Mouse (Mus musculus) heart, embryonic 12.5 days (tissue): ENCODE measurements around the gene Slc24a3. TPM values are rescaled to one million over a fixed set of nuclear protein-coding genes. Genes with fewer than 3 reads are reported as not detected.

Experiments used
- ATAC-seq: fragments of 200-750 bp; cut with Nextera tagmentation; 2 replicates; pipeline ENCODE4 v1.8.0; 2017; ENCODE audit warnings: moderate TSS enrichment, moderate library complexity; ENCODE audit not compliant: insufficient number of reproducible peaks, low FRiP score
- H3K27ac ChIP-seq: fragments of 300-500 bp; sonication (generic); 2 replicates; pipeline ENCODE4 v1.5.1; 2016; ENCODE audit warnings: mild to moderate bottlenecking, moderate library complexity; ENCODE audit not compliant: poor library complexity, severe bottlenecking
- H3K27me3 ChIP-seq: fragments of 300-500 bp; sonication (generic); replicated peaks from 2 replicates; pipeline ENCODE4 v1.6.1; 2016; ENCODE audit warnings: mild to moderate bottlenecking, moderate library complexity
- H3K36me3 ChIP-seq: fragments of 300-500 bp; sonication (generic); 2 replicates; pipeline ENCODE4 v1.6.1; 2016; ENCODE audit warnings: mild to moderate bottlenecking, moderate library complexity
- H3K4me1 ChIP-seq: fragments of 300-500 bp; sonication (generic); replicated peaks from 2 replicates; pipeline ENCODE4 v1.6.1; 2016; ENCODE audit warnings: mild to moderate bottlenecking
- H3K4me2 ChIP-seq: fragments of 300-500 bp; sonication (generic); 2 replicates; pipeline ENCODE4 v1.6.1; 2016; ENCODE audit warnings: mild to moderate bottlenecking, moderate library complexity
- H3K4me3 ChIP-seq: fragments of 300-500 bp; sonication (generic); 2 replicates; pipeline ENCODE4 v1.5.1; 2016; ENCODE audit warnings: mild to moderate bottlenecking
- H3K9ac ChIP-seq: fragments of 300-500 bp; sonication (generic); 2 replicates; pipeline ENCODE4 v1.6.1; 2016; ENCODE audit warnings: mild to moderate bottlenecking, moderate library complexity
- H3K9me3 ChIP-seq: fragments of 300-500 bp; sonication (generic); replicated peaks from 2 replicates; pipeline ENCODE4 v1.6.1; 2016; ENCODE audit warnings: mild to moderate bottlenecking, moderate library complexity
- WGBS: fragments of 180-500 bp; shearing (Covaris S2); methylation state at CpG from one replicate; pipeline ENCODE4 v1.1.7; 2016; 5-methylcytosine and 5-hydroxymethylcytosine counted together
- polyA plus RNA-seq: library from polyadenylated mRNA; unstranded; fragments of >200 nt; fragmentation: Nextera tagmentation; extraction: Ambion mirVana; gene quantifications from 2 replicates; pipeline ENCODE4 v1.2.1, GENCODE M21; 2016

Slc24a3 gene
- polyA plus RNA-seq, 1 experiment from 2014 or later = 2.9 TPM

- no peak overlapping the region for H3K27ac ChIP-seq
- no peak for ATAC-seq
- H3K9me3 ChIP-seq = no peaks in the 10 kb centered on the region
- H3K4me3 ChIP-seq = no peak overlapping the region
- H3K4me2 ChIP-seq = no peak overlapping the region
- no peaks in the 10 kb centered on the region for H3K4me1 ChIP-seq
- no peaks in the 10 kb centered on the region for H3K36me3 ChIP-seq
- no peak overlapping the region for H3K9ac ChIP-seq
- H3K27me3 ChIP-seq = no peaks in the 10 kb centered on the region
- WGBS = 77% methylated on average over 2 of the region's 2 CpGs
These were observed 388.2 kb downstream of the Slc24a3 start for GRCm38 (mm10) chr2:145555713-145556112.

GRCm38 (mm10) chr2:145557361-145557931 lies 389.9 kb downstream of the Slc24a3 start:
- Histone ChIP-seq H3K27ac (no peak overlapping the region), H3K4me2 (no peak overlapping the region), H3K4me1 (no peaks in the 10 kb centered on the region), H3K27me3 (no peaks in the 10 kb centered on the region), H3K9ac (no peak overlapping the region), H3K4me3 (no peak overlapping the region), H3K36me3 (no peaks in the 10 kb centered on the region), H3K9me3 (no peaks in the 10 kb centered on the region)
- ATAC-seq = no peak
- WGBS = 24% methylated on average over 1 of the region's 1 CpGs

GRCm38 (mm10) chr2:145562493-145562892 lies 394.9 kb downstream of the Slc24a3 start:
- Histone ChIP-seq H3K4me3 (no peak overlapping the region), H3K4me2 (no peak overlapping the region), H3K27ac (no peak overlapping the region), H3K36me3 (no peaks in the 10 kb centered on the region), H3K4me1 (no peaks in the 10 kb centered on the region), H3K9ac (no peak overlapping the region), H3K27me3 (no peaks in the 10 kb centered on the region), H3K9me3 (no peaks in the 10 kb centered on the region)
- no peak for ATAC-seq

- Histone ChIP-seq H3K4me3 (no peak overlapping the region), H3K27me3 (no peaks in the 10 kb centered on the region), H3K27ac (no peak overlapping the region), H3K4me2 (no peak overlapping the region), H3K4me1 (no peaks in the 10 kb centered on the region), H3K9ac (no peak overlapping the region), H3K36me3 (no peaks in the 10 kb centered on the region), H3K9me3 (no peaks in the 10 kb centered on the region)
- ATAC-seq = no peak
- WGBS = 59% methylated on average over 8 of the region's 8 CpGs
These were observed 397.0 kb downstream of the Slc24a3 start for GRCm38 (mm10) chr2:145564596-145564995.

- Histone ChIP-seq H3K9me3 (no peaks in the 10 kb centered on the region), H3K27me3 (no peaks in the 10 kb centered on the region), H3K27ac (no peak overlapping the region), H3K36me3 (no peaks in the 10 kb centered on the region), H3K4me2 (no peak overlapping the region), H3K9ac (no peak overlapping the region), H3K4me3 (no peak overlapping the region), H3K4me1 (no peaks in the 10 kb centered on the region)
- ATAC-seq = no peak
- 69% methylated on average over 2 of the region's 2 CpGs for WGBS
These were observed 399.4 kb downstream of the Slc24a3 start for GRCm38 (mm10) chr2:145566904-145567303.

- Histone ChIP-seq H3K4me3 (no peak overlapping the region), H3K36me3 (no peaks in the 10 kb centered on the region), H3K9me3 (no peaks in the 10 kb centered on the region), H3K27me3 (no peaks in the 10 kb centered on the region), H3K27ac (no peak overlapping the region), H3K9ac (no peak overlapping the region), H3K4me2 (no peak overlapping the region), H3K4me1 (no peaks in the 10 kb centered on the region)
- ATAC-seq = no peak
- WGBS = 69% methylated on average over 3 of the region's 3 CpGs
These were observed 404.4 kb downstream of the Slc24a3 start for GRCm38 (mm10) chr2:145571943-145572342.

- no peaks in the 10 kb centered on the region for H3K4me1 ChIP-seq
- H3K36me3 ChIP-seq = no peaks in the 10 kb centered on the region
- no peak for ATAC-seq
These were observed 406.6 kb downstream of the Slc24a3 start for GRCm38 (mm10) chr2:145574148-145574547.

GRCm38 (mm10) chr2:145583103-145583502 lies 415.5 kb downstream of the Slc24a3 start:
- no peak overlapping the region for H3K27ac ChIP-seq
- H3K9me3 ChIP-seq = no peaks in the 10 kb centered on the region
- no peak overlapping the region for H3K4me2 ChIP-seq
- H3K36me3 ChIP-seq = no peaks in the 10 kb centered on the region
- 53% methylated on average over 3 of the region's 3 CpGs for WGBS
- no peak overlapping the region for H3K9ac ChIP-seq
- ATAC-seq = no peak
- no peak overlapping the region for H3K4me3 ChIP-seq
- no peaks in the 10 kb centered on the region for H3K4me1 ChIP-seq
- H3K27me3 ChIP-seq = no peaks in the 10 kb centered on the region

More at GRCm38 (mm10) chr2:145574148-145574547, 406.6 kb downstream of the Slc24a3 start:
- no peak overlapping the region for H3K27ac ChIP-seq
- no peak overlapping the region for H3K4me2 ChIP-seq
- H3K4me3 ChIP-seq = no peak overlapping the region
- no peaks in the 10 kb centered on the region for H3K27me3 ChIP-seq
- no peak overlapping the region for H3K9ac ChIP-seq
- WGBS = 75% methylated on average over 4 of the region's 4 CpGs
- H3K9me3 ChIP-seq = no peaks in the 10 kb centered on the region

- no peak overlapping the region for H3K4me3 ChIP-seq
- H3K4me1 ChIP-seq = no peaks in the 10 kb centered on the region
- H3K27ac ChIP-seq = no peak overlapping the region
- H3K36me3 ChIP-seq = no peaks in the 10 kb centered on the region
- ATAC-seq = no peak
- H3K9ac ChIP-seq = no peak overlapping the region
- no peak overlapping the region for H3K4me2 ChIP-seq
- H3K9me3 ChIP-seq = no peaks in the 10 kb centered on the region
- 64% methylated on average over 3 of the region's 3 CpGs for WGBS
- H3K27me3 ChIP-seq = no peaks in the 10 kb centered on the region
These were observed 417.9 kb downstream of the Slc24a3 start for GRCm38 (mm10) chr2:145585437-145585836.

GRCm38 (mm10) chr2:145588009-145588737 lies 420.6 kb downstream of the Slc24a3 start:
- Histone ChIP-seq H3K4me1 (no peaks in the 10 kb centered on the region), H3K9me3 (no peaks in the 10 kb centered on the region), H3K36me3 (no peaks in the 10 kb centered on the region), H3K4me2 (no peak overlapping the region), H3K4me3 (no peak overlapping the region), H3K9ac (no peak overlapping the region), H3K27ac (no peak overlapping the region), H3K27me3 (no peaks in the 10 kb centered on the region)
- ATAC-seq = no peak
- 62% methylated on average over 8 of the region's 8 CpGs for WGBS

GRCm38 (mm10) chr2:145591881-145592280 lies 424.3 kb downstream of the Slc24a3 start:
- H3K27me3 ChIP-seq = no peaks in the 10 kb centered on the region
- 77% methylated on average over 8 of the region's 8 CpGs for WGBS
- ATAC-seq = no peak

More at GRCm38 (mm10) chr2:145591881-145592280, 424.3 kb downstream of the Slc24a3 start:
- H3K4me2 ChIP-seq = no peak overlapping the region
- no peak overlapping the region for H3K4me3 ChIP-seq
- no peaks in the 10 kb centered on the region for H3K9me3 ChIP-seq
- no peaks in the 10 kb centered on the region for H3K4me1 ChIP-seq
- H3K9ac ChIP-seq = no peak overlapping the region
- H3K27ac ChIP-seq = no peak overlapping the region
- no peaks in the 10 kb centered on the region for H3K36me3 ChIP-seq
